In genomic region chr14:57691316-57691715, GRCm38 (mm10) we compare ENCODE assay signal across 21 mouse cellular contexts. TPM values are rescaled to one million over a fixed set of nuclear protein-coding genes. Genes with fewer than 3 reads are reported as not detected.
A peak's percentile ranks its signal among the peaks of the same experiment; 100 is the strongest.
DNase-seq lines count a peak whose midpoint lies in the region; ATAC-seq and TF ChIP-seq lines count a peak whose summit lies in the region.
"Had no signal": no experiment of that assay in that cellular context is flagged by ENCODE, and none has a peak within 500 bp of the region (broad histone marks: within the 10 kb centered on the region; RNA-seq: fewer than 3 reads in every experiment).

No protein-coding gene starts in this region.

- 0 out of 2 replicates have a peak, but pooled peaks have one; percentile 39 for ATAC-seq in heart, embryonic 15.5 days (replicated peaks; ENCODE audit: insufficient number of reproducible peaks, insufficient read depth, low FRiP score, low read depth)
- no peak for ATAC-seq in heart, embryonic 11.5 days (replicated peaks; ENCODE audit: insufficient number of reproducible peaks, low FRiP score, low TSS enrichment)
- no peak for ATAC-seq in midbrain, embryonic 11.5 days (ENCODE audit: low FRiP score)
- ATAC-seq: forebrain, embryonic 13.5 days; forebrain, postnatal 0 days had no signal

- no peaks in the 10 kb centered on the region for H3K9me3 ChIP-seq in heart, embryonic 15.5 days (replicated peaks)
- H3K9me3 ChIP-seq in heart, embryonic 11.5 days (replicated peaks; ENCODE audit: control insufficient read depth, low read length), result no peaks in the 10 kb centered on the region
- no peaks in the 10 kb centered on the region for H3K9me3 ChIP-seq in midbrain, embryonic 11.5 days (ENCODE audit: control insufficient read depth, low read length)
- no peaks in the 10 kb centered on the region for H3K9me3 ChIP-seq in midbrain, embryonic 10.5 days (replicated peaks)
- no peaks in the 10 kb centered on the region for H3K9me3 ChIP-seq in ES-E14 (ENCODE audit: control insufficient read depth, insufficient read depth, low read depth, low read length)
- H3K9me3 ChIP-seq: embryonic facial prominence, embryonic 10.5 days; forebrain, embryonic 13.5 days; hindbrain, embryonic 15.5 days had no signal

- H3K27me3 ChIP-seq in heart, embryonic 15.5 days, result no peaks in the 10 kb centered on the region
- no peaks in the 10 kb centered on the region for H3K27me3 ChIP-seq in heart, embryonic 11.5 days (ENCODE audit: control insufficient read depth, insufficient read depth, low read length)
- no peaks in the 10 kb centered on the region for H3K27me3 ChIP-seq in midbrain, embryonic 11.5 days (ENCODE audit: control insufficient read depth, insufficient read depth, low read length)
- H3K27me3 ChIP-seq in midbrain, embryonic 10.5 days (ENCODE audit: low read depth, poor library complexity, severe bottlenecking), result no peaks in the 10 kb centered on the region
- H3K27me3 ChIP-seq: CH12.LX; forebrain, embryonic 13.5 days; hindbrain, embryonic 15.5 days had no signal

- H3K4me2 ChIP-seq in heart, embryonic 15.5 days, result no peak overlapping the region
- no peak overlapping the region for H3K4me2 ChIP-seq in heart, embryonic 11.5 days
- no peak overlapping the region for H3K4me2 ChIP-seq in midbrain, embryonic 11.5 days
- H3K4me2 ChIP-seq: forebrain, embryonic 13.5 days; hindbrain, embryonic 15.5 days had no signal

- H3K36me3 ChIP-seq in heart, embryonic 15.5 days, result peaks cover 64% of the 10 kb centered on the region
- peaks cover 28% of the 10 kb centered on the region for H3K36me3 ChIP-seq in heart, embryonic 11.5 days (ENCODE audit: control insufficient read depth, insufficient read depth, low read length)
- peaks cover 6% of the 10 kb centered on the region for H3K36me3 ChIP-seq in midbrain, embryonic 11.5 days (ENCODE audit: control insufficient read depth, insufficient read depth, low read length)
- H3K36me3 ChIP-seq in midbrain, embryonic 10.5 days, result peaks cover 67% of the 10 kb centered on the region
- H3K36me3 ChIP-seq in ES-E14 (ENCODE audit: control insufficient read depth, insufficient read depth, low read length, poor library complexity, severe bottlenecking), result no peaks in the 10 kb centered on the region

- no peak overlapping the region for H3K27ac ChIP-seq in heart, embryonic 15.5 days
- no peak overlapping the region for H3K27ac ChIP-seq in heart, embryonic 11.5 days (ENCODE audit: low read depth, low read length)
- no peak overlapping the region for H3K27ac ChIP-seq in midbrain, embryonic 11.5 days (ENCODE audit: low read depth, low read length)
- H3K27ac ChIP-seq in midbrain, embryonic 10.5 days (replicated peaks), result no peak overlapping the region
- H3K27ac ChIP-seq in ES-E14 (ENCODE audit: insufficient read depth, low read depth, low read length, poor library complexity, severe bottlenecking), result no peak overlapping the region
- H3K27ac ChIP-seq: embryonic facial prominence, embryonic 10.5 days; forebrain, embryonic 13.5 days; hindbrain, embryonic 15.5 days had no signal

- in situ Hi-C loops in ES-E14 (cut with MboI; ENCODE audit: low sequenced_read_pairs in 2 of 2, unreplicated experiment in 2 of 2), result loop anchor here in 1 of 2 experiments (25.0 kb wide), 1 partner anchor 221 kb away; no protein-coding TSS in a partner anchor

- WGBS in heart, embryonic 15.5 days, result 89% methylated on average over 24 of the region's 24 CpGs
- 92% methylated on average over 24 of the region's 24 CpGs for WGBS in heart, embryonic 11.5 days (ENCODE audit: insufficient replicate concordance)
- 97% methylated on average over 24 of the region's 24 CpGs for WGBS in midbrain, embryonic 11.5 days
- WGBS in midbrain, embryonic 10.5 days, result 97% methylated on average over 24 of the region's 24 CpGs

- no peak overlapping the region for H3K4me3 ChIP-seq in heart, embryonic 15.5 days
- H3K4me3 ChIP-seq in heart, embryonic 11.5 days (ENCODE audit: low read depth, low read length), result no peak overlapping the region
- H3K4me3 ChIP-seq in midbrain, embryonic 11.5 days (ENCODE audit: low read depth, low read length), result no peak overlapping the region
- no peak overlapping the region for H3K4me3 ChIP-seq in midbrain, embryonic 10.5 days
- peak overlapping the region in 1 of 2 experiments; percentile 58; a peak in 3 of 4 replicates for H3K4me3 ChIP-seq in ES-E14 (ENCODE audit: insufficient read depth in 1 of 2, low read depth in 1 of 2, low read length in 2 of 2, poor library complexity in 1 of 2, severe bottlenecking in 1 of 2)
- H3K4me3 ChIP-seq: embryonic facial prominence, embryonic 10.5 days; forebrain, embryonic 13.5 days; hindbrain, embryonic 15.5 days had no signal

- H3K4me1 ChIP-seq in heart, embryonic 15.5 days (replicated peaks), result no peaks in the 10 kb centered on the region; the same call in 1 of the 2 replicates
- H3K4me1 ChIP-seq in heart, embryonic 11.5 days (ENCODE audit: control insufficient read depth, insufficient read depth, low read length), result no peaks in the 10 kb centered on the region
- H3K4me1 ChIP-seq in midbrain, embryonic 11.5 days (ENCODE audit: control insufficient read depth, insufficient read depth, low read length), result no peaks in the 10 kb centered on the region
- no peaks in the 10 kb centered on the region for H3K4me1 ChIP-seq in midbrain, embryonic 10.5 days
- peaks cover 0 to 13% of the 10 kb centered on the region in 2 experiments; a peak in 1 of 4 replicates for H3K4me1 ChIP-seq in ES-E14 (ENCODE audit: control insufficient read depth in 2 of 2, insufficient read depth in 2 of 2, low read length in 2 of 2, poor library complexity in 1 of 2)
- H3K4me1 ChIP-seq: embryonic facial prominence, embryonic 10.5 days; forebrain, embryonic 13.5 days; hindbrain, embryonic 15.5 days had no signal

- DNase-seq in midbrain, embryonic 11.5 days (ENCODE audit: low spot score, missing footprints), result peak; percentile 37
- DNase-seq in midbrain, embryonic 10.5 days (ENCODE audit: low spot score), result no peak
- no peak for DNase-seq in ES-E14 (ENCODE audit: low read depth, low spot score)
- no peak for DNase-seq in left cerebral cortex, adult 18-20 months (ENCODE audit: low spot score in 2 of 2)
- DNase-seq: adrenal gland, adult 8-10 months; adrenal gland, postnatal 36 days; cerebellum, adult 2 months; cerebellum, postnatal 10 days; forebrain, postnatal 0 days; gastrocnemius, postnatal 14 days; heart, postnatal 36 days had no signal

- H3K9ac ChIP-seq in heart, embryonic 15.5 days, result no peak overlapping the region
- no peak overlapping the region for H3K9ac ChIP-seq in heart, embryonic 11.5 days (ENCODE audit: low read depth, low read length)
- H3K9ac ChIP-seq in midbrain, embryonic 11.5 days (ENCODE audit: low read length), result no peak overlapping the region
- peak overlapping the region; percentile 48 for H3K9ac ChIP-seq in ES-E14 (ENCODE audit: insufficient read depth, low read depth, low read length, poor library complexity, severe bottlenecking)
- H3K9ac ChIP-seq: forebrain, embryonic 13.5 days; forebrain, postnatal 0 days; hindbrain, embryonic 15.5 days had no signal

TF ChIP-seq in ES-E14, 5 proteins besides CTCF, POLR2A, EP300 and RAD21:
- TF ChIP-seq MAFK (IDR thresholded peaks at IDR 0.05; ENCODE audit: insufficient read depth, low read depth, low read length), result no peak
- no peak for TF ChIP-seq HCFC1 (IDR thresholded peaks at IDR 0.05; ENCODE audit: borderline replicate concordance, insufficient read depth, low read length)
- no peak for TF ChIP-seq CHD2 (IDR thresholded peaks at IDR 0.05; ENCODE audit: low read depth, low read length)
- no peak for TF ChIP-seq ZNF384 (IDR thresholded peaks at IDR 0.05; ENCODE audit: low read depth, low read length)
- no peak for TF ChIP-seq ZC3H11A (IDR thresholded peaks at IDR 0.05; ENCODE audit: borderline replicate concordance, low read depth, low read length)

RNA-seq across cellular contexts. Expression of gene Xpo4, which starts 26.1 kb away (rescaled TPM):
- 11.1 and 12.6 TPM in 2 replicates for polyA plus RNA-seq in heart, embryonic 15.5 days (2015; fragmentation: Nextera tagmentation; extraction: Ambion mirVana)
- 21.8 and 23.7 TPM in 2 replicates for polyA plus RNA-seq in heart, embryonic 11.5 days (2014; fragmentation: Nextera tagmentation; extraction: Ambion mirVana)
- 32.6 and 33.9 TPM in 2 replicates for polyA plus RNA-seq in midbrain, embryonic 11.5 days (2014; fragmentation: Nextera tagmentation; extraction: Ambion mirVana)
- polyA plus RNA-seq in midbrain, embryonic 10.5 days (2016; fragmentation: Nextera tagmentation; extraction: Ambion mirVana), result 26.4 and 26.5 TPM in 2 replicates
- 42.2 and 79.2 TPM in 2 replicates for total RNA-seq in ES-E14 (2012; rRNA removed)
- 10 to 100 TPM; 12.3 to 12.8 TPM for total RNA-seq in left cerebral cortex, adult 18-20 months (2021)

RNA-seq across cellular contexts. Expression of gene Gm49361, which starts 54.6 kb away (rescaled TPM):
- not detected in 2 replicates for polyA plus RNA-seq in heart, embryonic 15.5 days (2015; fragmentation: Nextera tagmentation; extraction: Ambion mirVana)
- polyA plus RNA-seq in heart, embryonic 11.5 days (2014; fragmentation: Nextera tagmentation; extraction: Ambion mirVana), result not detected in 2 replicates
- not detected in 2 replicates for polyA plus RNA-seq in midbrain, embryonic 11.5 days (2014; fragmentation: Nextera tagmentation; extraction: Ambion mirVana)
- polyA plus RNA-seq in midbrain, embryonic 10.5 days (2016; fragmentation: Nextera tagmentation; extraction: Ambion mirVana), result not detected in 2 replicates
- not detected in 2 replicates for total RNA-seq in ES-E14 (2012; rRNA removed)
- total RNA-seq in left cerebral cortex, adult 18-20 months (2021), result under 1 TPM; 0.81 to 0.82 TPM
- total RNA-seq: CH12.LX; forebrain, postnatal 0 days had no signal
- polyA plus RNA-seq: cerebellum, adult 2 months; embryonic facial prominence, embryonic 10.5 days; embryonic facial prominence, embryonic 14.5 days; forebrain, embryonic 13.5 days; forebrain, postnatal 0 days; gonadal fat pad, adult 2 months; heart, postnatal 0 days; hindbrain, embryonic 11.5 days; hindbrain, embryonic 15.5 days had no signal
